Mouse (Mus musculus): ENCODE data around the gene Nthl1.

Gene Nthl1

DNA sequence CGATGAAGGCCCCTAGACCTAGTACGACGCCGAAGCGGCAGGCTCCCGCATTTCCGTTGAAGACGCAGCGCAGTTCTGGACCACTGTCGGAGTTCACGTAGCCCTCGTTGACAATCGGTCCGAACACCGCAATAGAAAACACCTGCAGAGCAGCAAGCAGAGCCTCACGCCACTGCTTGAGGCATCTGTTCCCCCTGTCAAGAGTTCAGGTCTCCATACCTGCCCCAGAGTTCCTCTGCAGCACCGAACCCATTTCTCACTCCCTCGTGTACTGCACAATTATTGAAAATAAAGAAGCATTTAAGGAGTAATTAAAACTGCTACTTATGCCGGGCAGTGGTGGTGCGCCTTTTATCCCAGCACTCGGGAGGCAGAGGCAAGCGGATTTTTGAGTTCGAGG lies 55.1 kb downstream of the Nthl1 start:
- in situ Hi-C loops (cut with MboI; ENCODE audit: low sequenced_read_pairs), result no loop called here

Data from CH12F3 (cell line).